Mouse (Mus musculus) liver, embryonic 14.5 days (tissue): ENCODE data around the gene Gm13279. TPM values are rescaled to one million over a fixed set of nuclear protein-coding genes. Genes with fewer than 3 reads are reported as not detected.

Experiments
- ATAC-seq: fragments of 200-750 bp; cut with Nextera tagmentation; 2 replicates; pipeline ENCODE4 v1.8.0; 2017; ENCODE audit warnings: moderate number of reproducible peaks, mild to moderate bottlenecking, moderate library complexity; ENCODE audit not compliant: insufficient read depth
- DNase-seq, 3 experiments: peaks; one replicate each; pipeline ENCODE4 v3.0.0-alpha.2; 2012 to 2013; ENCODE audit warnings: low read depth in 3 of 3, low spot score in 3 of 3
- H3K27ac ChIP-seq: fragments of 300-500 bp; sonication (generic); 2 replicates; pipeline ENCODE4 v1.5.1; 2014; ENCODE audit warnings: moderate library complexity, mild to moderate bottlenecking, control low read depth, inconsistent platforms
- H3K27me3 ChIP-seq: fragments of 300-500 bp; sonication (generic); 2 replicates; pipeline ENCODE4 v1.6.1; 2014; ENCODE audit warnings: mild to moderate bottlenecking, low read length, moderate library complexity; ENCODE audit not compliant: control insufficient read depth, insufficient read depth
- H3K36me3 ChIP-seq: fragments of 300-500 bp; sonication (generic); replicated peaks from 2 replicates; pipeline ENCODE4 v1.6.1; 2014; ENCODE audit warnings: low read depth; ENCODE audit not compliant: control insufficient read depth, insufficient read depth
- H3K4me1 ChIP-seq, 2 experiments: fragments of 200-500 bp in 1 of 2; fragments of 300-500 bp in 1 of 2; sonication (generic) in 1 of 2; replicated peaks; 2 replicates each; pipeline ENCODE4 v1.6.1; 2012 to 2014; ENCODE audit warnings: antibody characterized with exemption in 1 of 2, inconsistent platforms in 1 of 2, low read length in 1 of 2; ENCODE audit not compliant: control insufficient read depth in 2 of 2, insufficient read depth in 2 of 2
- H3K4me2 ChIP-seq: fragments of 300-500 bp; sonication (generic); 2 replicates; pipeline ENCODE4 v1.6.1; 2014; ENCODE audit warnings: low read depth, mild to moderate bottlenecking, control low read depth, moderate library complexity
- H3K4me3 ChIP-seq, 2 experiments: fragments of 200-500 bp in 1 of 2; fragments of 300-500 bp in 1 of 2; sonication (generic) in 1 of 2; 2 replicates each; pipeline ENCODE4 v1.5.1; 2012 to 2014; ENCODE audit warnings: low read depth in 2 of 2, low read length in 2 of 2, mild to moderate bottlenecking in 2 of 2, control low read depth in 1 of 2, inconsistent platforms in 1 of 2, moderate library complexity in 1 of 2; ENCODE audit not compliant: insufficient read depth in 1 of 2
- H3K9ac ChIP-seq: fragments of 300-500 bp; sonication (generic); replicated peaks from 2 replicates; pipeline ENCODE4 v1.6.1; 2014; ENCODE audit warnings: mild to moderate bottlenecking, control low read depth, moderate library complexity
- H3K9me3 ChIP-seq: fragments of 300-500 bp; sonication (generic); 2 replicates; pipeline ENCODE4 v1.6.1; 2016; ENCODE audit warnings: low read length, mixed read lengths; ENCODE audit not compliant: control insufficient read depth
- CTCF ChIP-seq: IDR thresholded peaks from 2 replicates; pipeline ENCODE4 v1.5.1; 2016; ENCODE audit warnings: antibody characterized with exemption, low read depth, control low read depth
- EP300 ChIP-seq: IDR thresholded peaks from 2 replicates; pipeline ENCODE4 v1.6.1; 2016; ENCODE audit warnings: antibody characterized with exemption, low read depth
- WGBS: fragments of 180-500 bp; shearing (Covaris S2); extraction: QIAGEN DNeasy Blood & Tissue Kit; methylation state at CpG from one replicate; pipeline ENCODE4 v1.1.7; 2014; ENCODE audit not compliant: insufficient replicate concordance; 5-methylcytosine and 5-hydroxymethylcytosine counted together
- polyA plus RNA-seq, 2 experiments: library from polyadenylated mRNA; depleted of rRNA in 1 of 2; stranded (reverse) in 1 of 2; unstranded in 1 of 2; fragments of >200 nt; fragmentation: Nextera tagmentation in 1 of 2; extraction: Ambion mirVana in 1 of 2; gene quantifications; 2 replicates each; pipeline versions ENCODE4 v1.2.1 to v1.2.3; 2012 to 2014

The Gm13279 gene
- polyA plus RNA-seq, 2 experiments, result not detected

- H3K27ac ChIP-seq, result no peak overlapping the region
- no peak overlapping the region for H3K4me2 ChIP-seq
- no peak overlapping the region for H3K9ac ChIP-seq
- TF ChIP-seq CTCF (peak; percentile 41; the same call in 1 of the 2 replicates), EP300 (no peak)
- ATAC-seq, result no peak
- H3K27me3 ChIP-seq, result no peaks in the 10 kb centered on the region
- no peaks in the 10 kb centered on the region for H3K36me3 ChIP-seq
- no peak overlapping the region for H3K4me3 ChIP-seq
- no peaks in the 10 kb centered on the region for H3K9me3 ChIP-seq
- no peaks in the 10 kb centered on the region for H3K4me1 ChIP-seq
- no peak for DNase-seq
- 27% methylated on average over 3 of the region's 3 CpGs for WGBS
Measured at GRCm38 (mm10) chr4:88838828-88839227, 41.6 kb downstream of the Gm13279 start.

GRCm38 (mm10) chr4:88840058-88840457, 42.9 kb downstream of the Gm13279 start:
- Histone ChIP-seq H3K36me3 (no peaks in the 10 kb centered on the region), H3K27ac (no peak overlapping the region), H3K9ac (no peak overlapping the region), H3K27me3 (no peaks in the 10 kb centered on the region), H3K4me2 (no peak overlapping the region), H3K9me3 (no peaks in the 10 kb centered on the region), H3K4me1 (no peaks in the 10 kb centered on the region), H3K4me3 (no peak overlapping the region)
- 43% methylated on average over 3 of the region's 3 CpGs for WGBS
- no peak for DNase-seq
- ATAC-seq, result no peak
- TF ChIP-seq EP300, result no peak
- no peak for TF ChIP-seq CTCF

GRCm38 (mm10) chr4:88841438-88841911, 44.3 kb downstream of the Gm13279 start, which contains the start of gene Ifna4:
Gene Ifna4 (plus strand): TSS chr4:88841861.
- H3K27ac ChIP-seq, result no peak within 1 kb of the TSS
- H3K9me3 ChIP-seq, result no peaks in the 10 kb centered on the region
- H3K4me3 ChIP-seq, result no peak within 1 kb of the TSS
- DNase-seq (no peak), ATAC-seq (no peak)
- no peak within 1 kb of the TSS for H3K4me2 ChIP-seq
- 35% methylated on average over 2 of the region's 2 CpGs for WGBS
- no peak for TF ChIP-seq EP300
- TF ChIP-seq CTCF, result no peak
- no peak within 1 kb of the TSS for H3K9ac ChIP-seq
- H3K4me1 ChIP-seq, result no peaks in the 10 kb centered on the region
- no peaks in the 10 kb centered on the region for H3K27me3 ChIP-seq
- H3K36me3 ChIP-seq, result no peaks in the 10 kb centered on the region

- ATAC-seq (no peak), DNase-seq (no peak)
- Histone ChIP-seq H3K36me3 (no peaks in the 10 kb centered on the region), H3K9me3 (no peaks in the 10 kb centered on the region), H3K27me3 (no peaks in the 10 kb centered on the region), H3K27ac (no peak overlapping the region), H3K9ac (no peak overlapping the region), H3K4me3 (no peak overlapping the region), H3K4me1 (no peaks in the 10 kb centered on the region), H3K4me2 (no peak overlapping the region)
- no peak for TF ChIP-seq EP300
- no peak; the same call in 1 of the 2 replicates for TF ChIP-seq CTCF
- whole genome bisulfite sequencing, result 27% methylated on average over 2 of the region's 2 CpGs
Measured at GRCm38 (mm10) chr4:88845334-88845733, 48.1 kb downstream of the Gm13279 start.

Other genes starting within 250 kb of the Gm13279 start
Only the 30 nearest of the 31 such genes appear.
- not detected in 2 replicates for gene Ifna14, start 225.6 kb upstream of the Gm13279 start, polyA plus RNA-seq (2012; rRNA removed)
- not detected in 2 replicates for gene Ifna14, start 225.6 kb upstream of the Gm13279 start, polyA plus RNA-seq (2014; fragmentation: Nextera tagmentation; extraction: Ambion mirVana)
- gene Ifna9, start 205.0 kb upstream of the Gm13279 start, polyA plus RNA-seq (2012; rRNA removed), result not detected in 2 replicates
- gene Ifna9, start 205.0 kb upstream of the Gm13279 start, polyA plus RNA-seq (2014; fragmentation: Nextera tagmentation; extraction: Ambion mirVana), result not detected in 2 replicates
- gene Ifna12, start 194.0 kb upstream of the Gm13279 start, polyA plus RNA-seq (2012; rRNA removed), result not detected in 2 replicates
- not detected in 2 replicates for gene Ifna12, start 194.0 kb upstream of the Gm13279 start, polyA plus RNA-seq (2014; fragmentation: Nextera tagmentation; extraction: Ambion mirVana)
- not detected in 2 replicates for gene C87499, start 163.0 kb upstream of the Gm13279 start, polyA plus RNA-seq (2012; rRNA removed)
- gene C87499, start 163.0 kb upstream of the Gm13279 start, polyA plus RNA-seq (2014; fragmentation: Nextera tagmentation; extraction: Ambion mirVana), result not detected in 2 replicates
- gene Ifna13, start 152.9 kb upstream of the Gm13279 start, polyA plus RNA-seq (2012; rRNA removed), result not detected in 2 replicates
- not detected in 2 replicates for gene Ifna13, start 152.9 kb upstream of the Gm13279 start, polyA plus RNA-seq (2014; fragmentation: Nextera tagmentation; extraction: Ambion mirVana)
- not detected in 2 replicates for gene Ifna16, start 120.5 kb upstream of the Gm13279 start, polyA plus RNA-seq (2012; rRNA removed)
- not detected in 2 replicates for gene Ifna16, start 120.5 kb upstream of the Gm13279 start, polyA plus RNA-seq (2014; fragmentation: Nextera tagmentation; extraction: Ambion mirVana)
- gene Ifna2, start 113.5 kb upstream of the Gm13279 start, polyA plus RNA-seq (2012; rRNA removed), result not detected in 2 replicates
- not detected in 2 replicates for gene Ifna2, start 113.5 kb upstream of the Gm13279 start, polyA plus RNA-seq (2014; fragmentation: Nextera tagmentation; extraction: Ambion mirVana)
- not detected in 2 replicates for gene Ifnab, start 106.0 kb upstream of the Gm13279 start, polyA plus RNA-seq (2012; rRNA removed)
- gene Ifnab, start 106.0 kb upstream of the Gm13279 start, polyA plus RNA-seq (2014; fragmentation: Nextera tagmentation; extraction: Ambion mirVana), result not detected in 2 replicates
- gene Gm26566, start 75.6 kb upstream of the Gm13279 start, polyA plus RNA-seq (2012; rRNA removed), result 0.08 and 0.13 TPM in 2 replicates
- gene Gm26566, start 75.6 kb upstream of the Gm13279 start, polyA plus RNA-seq (2014; fragmentation: Nextera tagmentation; extraction: Ambion mirVana), result 0.24 and 0.43 TPM in 2 replicates
- 6.4 and 9.1 TPM in 2 replicates for gene Klhl9, start 74.9 kb upstream of the Gm13279 start, polyA plus RNA-seq (2012; rRNA removed)
- gene Klhl9, start 74.9 kb upstream of the Gm13279 start, polyA plus RNA-seq (2014; fragmentation: Nextera tagmentation; extraction: Ambion mirVana), result 26.5 and 28.1 TPM in 2 replicates
- gene Gm13271, start 42.5 kb upstream of the Gm13279 start, polyA plus RNA-seq (2012; rRNA removed), result not detected in 2 replicates
- not detected in 2 replicates for gene Gm13271, start 42.5 kb upstream of the Gm13279 start, polyA plus RNA-seq (2014; fragmentation: Nextera tagmentation; extraction: Ambion mirVana)
- 0.02 TPM in 1 of 2 replicates, not detected in the other for gene Gm13283, start 37.3 kb upstream of the Gm13279 start, polyA plus RNA-seq (2012; rRNA removed)
- gene Gm13283, start 37.3 kb upstream of the Gm13279 start, polyA plus RNA-seq (2014; fragmentation: Nextera tagmentation; extraction: Ambion mirVana), result 0.15 TPM in 1 of 2 replicates, not detected in the other
- not detected in 2 replicates for gene Gm13290, start 23.6 kb upstream of the Gm13279 start, polyA plus RNA-seq (2012; rRNA removed)
- 0.14 TPM in 1 of 2 replicates, not detected in the other for gene Gm13290, start 23.6 kb upstream of the Gm13279 start, polyA plus RNA-seq (2014; fragmentation: Nextera tagmentation; extraction: Ambion mirVana)
- not detected in 2 replicates for gene Gm13289, start 20.5 kb upstream of the Gm13279 start, polyA plus RNA-seq (2012; rRNA removed)
- not detected in 2 replicates for gene Gm13289, start 20.5 kb upstream of the Gm13279 start, polyA plus RNA-seq (2014; fragmentation: Nextera tagmentation; extraction: Ambion mirVana)
- gene Gm13272, start 17.5 kb upstream of the Gm13279 start, polyA plus RNA-seq (2012; rRNA removed), result not detected in 2 replicates
- gene Gm13272, start 17.5 kb upstream of the Gm13279 start, polyA plus RNA-seq (2014; fragmentation: Nextera tagmentation; extraction: Ambion mirVana), result not detected in 2 replicates
- gene Ifnz, start 15.3 kb upstream of the Gm13279 start, polyA plus RNA-seq (2012; rRNA removed), result not detected in 2 replicates
- gene Ifnz, start 15.3 kb upstream of the Gm13279 start, polyA plus RNA-seq (2014; fragmentation: Nextera tagmentation; extraction: Ambion mirVana), result not detected in 2 replicates
- not detected in 2 replicates for gene Gm13276, start 11.7 kb upstream of the Gm13279 start, polyA plus RNA-seq (2012; rRNA removed)
- not detected in 2 replicates for gene Gm13276, start 11.7 kb upstream of the Gm13279 start, polyA plus RNA-seq (2014; fragmentation: Nextera tagmentation; extraction: Ambion mirVana)
- gene Gm13277, start 8.8 kb upstream of the Gm13279 start, polyA plus RNA-seq (2012; rRNA removed), result not detected in 2 replicates
- gene Gm13277, start 8.8 kb upstream of the Gm13279 start, polyA plus RNA-seq (2014; fragmentation: Nextera tagmentation; extraction: Ambion mirVana), result not detected in 2 replicates
- not detected in 2 replicates for gene Gm13278, start 5.8 kb upstream of the Gm13279 start, polyA plus RNA-seq (2012; rRNA removed)
- gene Gm13278, start 5.8 kb upstream of the Gm13279 start, polyA plus RNA-seq (2014; fragmentation: Nextera tagmentation; extraction: Ambion mirVana), result not detected in 2 replicates
- gene Gm13275, start 2.9 kb upstream of the Gm13279 start, polyA plus RNA-seq (2012; rRNA removed), result not detected in 2 replicates
- gene Gm13275, start 2.9 kb upstream of the Gm13279 start, polyA plus RNA-seq (2014; fragmentation: Nextera tagmentation; extraction: Ambion mirVana), result not detected in 2 replicates
- not detected in 2 replicates for gene Gm13285, start 2.3 kb downstream of the Gm13279 start, polyA plus RNA-seq (2012; rRNA removed)
- gene Gm13285, start 2.3 kb downstream of the Gm13279 start, polyA plus RNA-seq (2014; fragmentation: Nextera tagmentation; extraction: Ambion mirVana), result 0.14 TPM in 1 of 2 replicates, not detected in the other
- gene Gm13287, start 5.9 kb downstream of the Gm13279 start, polyA plus RNA-seq (2012; rRNA removed), result not detected in 2 replicates
- not detected in 2 replicates for gene Gm13287, start 5.9 kb downstream of the Gm13279 start, polyA plus RNA-seq (2014; fragmentation: Nextera tagmentation; extraction: Ambion mirVana)
- not detected in 2 replicates for gene Gm13288, start 8.1 kb downstream of the Gm13279 start, polyA plus RNA-seq (2012; rRNA removed)
- not detected in 2 replicates for gene Gm13288, start 8.1 kb downstream of the Gm13279 start, polyA plus RNA-seq (2014; fragmentation: Nextera tagmentation; extraction: Ambion mirVana)
- not detected in 2 replicates for gene Ifna7, start 18.8 kb downstream of the Gm13279 start, polyA plus RNA-seq (2012; rRNA removed)
- not detected in 2 replicates for gene Ifna7, start 18.8 kb downstream of the Gm13279 start, polyA plus RNA-seq (2014; fragmentation: Nextera tagmentation; extraction: Ambion mirVana)
- gene Ifna11, start 22.6 kb downstream of the Gm13279 start, polyA plus RNA-seq (2012; rRNA removed), result not detected in 2 replicates
- gene Ifna11, start 22.6 kb downstream of the Gm13279 start, polyA plus RNA-seq (2014; fragmentation: Nextera tagmentation; extraction: Ambion mirVana), result not detected in 2 replicates
- not detected in 2 replicates for gene Ifna6, start 30.0 kb downstream of the Gm13279 start, polyA plus RNA-seq (2012; rRNA removed)
- gene Ifna6, start 30.0 kb downstream of the Gm13279 start, polyA plus RNA-seq (2014; fragmentation: Nextera tagmentation; extraction: Ambion mirVana), result not detected in 2 replicates
- gene Ifna5, start 38.1 kb downstream of the Gm13279 start, polyA plus RNA-seq (2012; rRNA removed), result not detected in 2 replicates
- gene Ifna5, start 38.1 kb downstream of the Gm13279 start, polyA plus RNA-seq (2014; fragmentation: Nextera tagmentation; extraction: Ambion mirVana), result not detected in 2 replicates
- not detected in 2 replicates for gene Ifna4, start 44.5 kb downstream of the Gm13279 start, polyA plus RNA-seq (2012; rRNA removed)
- not detected in 2 replicates for gene Ifna4, start 44.5 kb downstream of the Gm13279 start, polyA plus RNA-seq (2014; fragmentation: Nextera tagmentation; extraction: Ambion mirVana)
- not detected in 2 replicates for gene Ifna1, start 52.7 kb downstream of the Gm13279 start, polyA plus RNA-seq (2012; rRNA removed)
- not detected in 2 replicates for gene Ifna1, start 52.7 kb downstream of the Gm13279 start, polyA plus RNA-seq (2014; fragmentation: Nextera tagmentation; extraction: Ambion mirVana)
- gene Ifne, start 82.8 kb downstream of the Gm13279 start, polyA plus RNA-seq (2012; rRNA removed), result not detected in 2 replicates
- not detected in 2 replicates for gene Ifne, start 82.8 kb downstream of the Gm13279 start, polyA plus RNA-seq (2014; fragmentation: Nextera tagmentation; extraction: Ambion mirVana)